Mouse (Mus musculus) CD4-positive helper T cell, adult 2 months (primary cell): ENCODE data around the gene Fam222a.
A peak's percentile ranks its signal among the peaks of the same experiment; 100 is the strongest.

Experiments used
- DNase-seq: peaks from one replicate; pipeline ENCODE4 v3.0.0-alpha.2; 2012; ENCODE audit warnings: low read depth, missing footprints, low spot score

The Fam222a gene

DNA sequence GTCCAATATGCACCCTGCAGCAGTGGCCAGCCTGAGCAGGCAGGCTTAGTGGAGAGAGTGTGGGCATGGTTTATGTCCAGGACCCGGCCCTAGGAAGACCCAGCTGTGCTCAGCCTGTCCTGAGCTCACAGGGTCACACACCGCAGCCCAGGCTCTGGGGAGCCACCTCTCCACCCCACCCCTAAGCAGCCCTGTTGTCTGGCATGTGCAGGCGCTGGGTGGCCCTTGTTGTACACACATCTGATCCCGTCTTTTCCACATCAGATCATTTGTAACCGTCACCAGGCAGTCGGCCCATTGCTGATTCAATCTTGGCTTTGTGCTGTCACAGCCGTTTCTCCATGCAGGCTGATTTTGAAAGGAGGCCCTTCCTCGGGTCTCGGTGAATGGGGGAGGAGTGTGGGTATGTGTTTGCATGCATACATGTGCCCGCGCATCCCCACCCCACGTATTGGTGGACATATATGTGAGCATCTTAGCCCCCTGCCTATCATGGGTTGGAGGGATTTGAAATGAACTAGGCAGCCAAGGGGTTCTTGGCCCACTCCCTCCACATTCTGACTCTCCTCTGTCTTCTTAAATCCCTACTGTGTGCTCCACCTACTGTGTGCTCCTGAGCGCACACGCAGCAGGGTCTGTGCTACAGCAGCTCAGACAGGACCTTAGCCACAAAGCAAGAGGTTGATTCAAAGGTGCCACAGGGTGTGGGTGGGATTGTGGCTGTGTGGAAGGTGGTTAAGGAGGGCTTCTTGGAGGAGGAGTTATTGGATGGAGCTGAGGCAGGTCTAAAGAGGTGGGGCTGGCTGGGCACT is 16.7 kb downstream of the Fam222a start:
- DNase-seq, result no peak

DNA sequence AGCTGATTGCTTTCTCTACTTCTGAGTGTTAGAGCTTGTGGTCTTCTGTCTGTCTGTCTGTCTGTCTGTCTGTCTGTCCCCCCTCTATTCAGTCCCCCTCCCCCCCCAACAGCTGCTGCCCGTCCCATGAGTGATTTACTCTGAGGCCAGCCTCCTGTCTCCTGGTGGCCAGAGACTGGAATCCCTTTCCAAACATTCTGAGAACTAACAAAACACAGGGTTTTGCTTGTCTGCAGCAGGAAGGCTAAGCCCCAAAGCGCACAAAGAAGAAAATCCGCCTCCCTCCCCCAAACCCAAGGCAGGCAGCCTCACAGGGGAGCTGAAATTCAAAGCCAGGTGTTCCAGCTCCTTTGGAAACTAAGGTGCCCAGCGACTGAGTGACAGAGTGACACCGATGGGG is 17.9 kb downstream of the Fam222a start:
- DNase-seq, result no peak

DNA sequence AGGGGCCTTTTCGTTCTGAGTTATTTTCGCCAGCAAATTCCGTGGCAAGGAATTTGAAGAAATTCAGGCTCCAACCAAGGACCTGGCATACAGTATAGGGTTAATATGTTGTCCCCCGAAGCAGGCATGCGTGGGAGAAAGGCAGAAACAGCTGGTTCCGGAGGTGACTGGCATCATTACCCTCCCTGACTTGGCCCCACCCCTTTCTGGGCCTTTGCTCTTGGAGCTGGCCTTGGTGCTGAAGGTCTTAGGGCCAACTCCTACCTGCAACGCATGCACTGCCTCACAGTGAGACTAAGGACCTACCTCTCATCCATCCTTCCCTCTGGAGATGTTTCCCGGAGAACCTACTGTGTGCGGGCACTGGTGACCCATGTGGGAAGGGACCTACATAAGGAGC is 20.1 kb downstream of the Fam222a start:
- peak; percentile 59 for DNase-seq

DNA sequence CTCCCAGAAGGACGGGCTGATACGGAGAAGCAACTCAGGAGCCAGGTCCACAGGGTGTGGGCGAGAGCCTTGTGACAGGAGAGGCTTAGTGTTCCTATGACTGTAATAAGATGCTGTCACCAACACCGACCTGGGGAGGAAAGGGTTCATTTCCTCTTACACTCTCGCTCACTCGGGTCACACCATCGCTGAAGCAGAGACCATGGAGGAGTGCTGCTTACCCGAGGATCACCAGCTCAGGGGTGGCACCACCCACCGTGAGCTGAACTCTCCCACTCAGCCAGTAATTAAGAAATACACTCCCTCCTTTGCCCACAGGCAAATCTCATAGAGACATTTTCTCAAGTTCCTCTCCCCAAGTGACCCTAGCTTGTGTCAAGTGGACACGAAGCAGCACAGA is 20.6 kb downstream of the Fam222a start:
- no peak for DNase-seq

DNA sequence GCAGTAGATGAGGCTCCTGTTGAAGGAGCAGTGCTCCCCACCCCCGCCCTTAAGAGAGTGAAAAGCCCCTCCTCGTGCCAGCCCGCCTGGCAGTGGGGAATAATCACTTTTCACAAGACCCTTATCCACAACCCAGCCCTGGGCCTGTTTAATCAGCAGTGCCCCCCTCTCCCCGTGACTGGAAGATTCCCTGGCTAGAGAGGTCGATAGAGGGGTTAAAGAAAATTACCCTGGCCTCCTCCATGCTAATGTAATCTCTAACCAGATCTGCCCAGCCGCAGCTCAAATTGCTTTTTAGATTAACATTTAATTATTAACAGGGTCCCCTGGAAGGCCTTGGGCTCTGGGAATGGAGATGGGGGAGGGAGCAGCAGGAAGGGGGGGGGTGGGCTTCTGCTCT is 21.2 kb downstream of the Fam222a start:
- DNase-seq, result no peak

DNA sequence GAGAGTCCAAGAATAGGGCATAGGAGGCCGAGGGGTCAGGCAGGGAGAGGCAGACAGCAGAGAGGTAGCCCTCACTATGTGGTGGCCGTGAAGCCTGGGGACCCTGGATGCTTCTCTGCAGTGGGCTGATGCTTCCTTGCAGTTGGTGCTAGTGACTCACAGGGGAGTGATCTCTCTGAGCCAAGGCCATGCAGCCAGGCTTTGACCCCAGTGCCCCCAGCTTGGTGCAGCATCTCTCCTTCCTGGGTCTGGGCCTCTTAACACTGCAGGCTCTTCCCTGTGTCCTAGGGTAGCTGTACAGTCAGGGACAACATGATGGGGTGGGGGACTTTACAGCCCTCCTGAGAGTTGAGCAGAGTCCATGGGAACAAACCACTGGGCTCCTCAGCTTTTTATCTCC is 21.6 kb downstream of the Fam222a start:
- no peak for DNase-seq

DNA sequence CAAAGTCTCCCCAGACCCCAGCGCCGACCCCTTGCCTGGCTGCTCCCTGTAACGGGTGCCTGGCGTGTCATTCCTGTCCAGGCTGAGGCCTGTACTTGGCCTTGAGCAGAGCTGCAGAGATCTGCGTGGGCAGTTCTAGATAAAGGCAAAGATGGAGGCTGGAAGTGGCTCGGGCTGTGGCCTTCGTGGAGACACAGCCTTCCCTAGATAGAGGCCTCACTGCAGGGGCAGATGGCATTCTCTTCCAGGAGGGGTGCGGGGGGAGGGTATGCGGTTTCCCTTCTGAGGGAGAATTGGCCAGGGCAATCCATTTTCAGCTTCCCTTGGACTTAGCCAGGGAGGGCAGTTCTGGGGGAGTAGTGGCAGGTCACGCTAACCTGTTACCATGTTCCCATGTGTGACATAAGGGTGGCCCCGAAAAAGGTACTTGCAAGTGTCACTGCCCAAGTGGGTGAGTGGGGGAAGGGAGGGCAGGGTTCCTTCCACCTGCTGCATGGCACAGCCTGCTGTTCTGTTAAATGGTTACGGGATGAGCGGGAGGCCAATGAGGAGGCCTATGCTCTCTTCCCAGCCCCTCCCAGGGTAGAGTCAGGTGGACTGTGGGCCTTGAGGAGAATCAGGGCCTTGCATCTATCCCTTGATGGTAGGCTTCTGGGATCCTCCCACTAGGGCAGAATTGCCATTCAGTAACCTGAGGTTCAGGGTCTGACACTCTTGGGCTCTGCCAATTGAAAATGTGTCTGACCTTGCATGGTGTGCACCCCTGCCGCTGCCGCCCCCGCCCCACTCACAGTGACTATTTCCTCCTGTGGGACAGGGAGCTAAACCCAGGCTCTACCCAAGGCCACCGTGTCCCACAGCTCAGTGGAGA is 22.5 kb downstream of the Fam222a start:
- DNase-seq, result no peak

DNA sequence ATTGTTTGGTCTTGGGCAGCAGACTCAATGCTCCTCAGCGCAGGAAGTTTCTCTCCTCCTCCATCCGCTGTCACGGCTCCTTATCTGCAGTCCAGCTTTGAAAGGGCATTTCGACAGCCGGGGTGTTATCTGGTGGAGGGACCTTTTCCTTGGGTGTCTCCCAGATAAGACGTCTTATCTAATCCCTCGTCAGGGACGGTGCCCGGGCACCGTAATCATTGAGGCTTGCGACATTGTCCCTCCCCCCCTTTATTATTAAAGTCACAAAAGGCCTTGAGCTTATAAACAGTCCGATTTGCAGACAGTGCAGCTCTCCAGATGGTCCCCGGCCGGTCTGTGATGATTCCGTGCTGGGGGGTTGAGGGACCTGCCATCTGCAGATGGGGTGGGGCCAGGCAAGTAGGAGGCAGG is 23.3 kb downstream of the Fam222a start:
- no peak for DNase-seq

DNA sequence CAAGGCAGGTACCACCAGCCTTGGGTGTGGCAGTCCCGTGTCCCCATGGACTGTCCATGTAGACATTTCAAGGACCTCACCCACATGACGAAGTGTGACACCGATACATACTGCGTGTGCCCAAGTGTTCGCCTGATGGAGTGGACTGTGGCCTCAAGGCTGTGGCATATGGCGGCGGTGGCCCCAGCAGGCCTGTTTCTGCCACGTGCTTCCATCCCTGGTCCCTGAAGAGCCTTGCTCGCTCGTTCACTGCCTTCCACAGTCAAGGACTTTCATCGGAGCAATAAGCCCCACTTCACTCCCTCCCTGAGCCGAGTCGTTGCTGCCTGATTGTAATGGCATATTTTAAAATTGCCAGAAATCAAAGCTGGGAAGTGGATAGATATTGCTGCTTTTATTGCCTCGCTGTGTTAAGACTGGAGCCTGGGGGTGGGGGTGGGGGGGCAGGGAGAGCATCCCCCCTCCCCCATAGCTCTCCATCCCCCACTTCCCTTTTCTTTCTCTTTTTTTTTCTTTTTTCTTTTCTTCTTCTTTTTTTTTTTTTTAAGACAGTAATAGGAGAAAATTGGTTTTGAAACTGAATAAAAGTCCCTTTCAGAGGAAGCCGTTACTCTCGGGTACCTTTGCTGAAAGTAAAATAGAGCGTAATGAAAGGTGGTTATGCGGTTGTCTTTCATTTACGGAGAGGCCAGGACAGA is 24.8 kb downstream of the Fam222a start:
- DNase-seq, result no peak

DNA sequence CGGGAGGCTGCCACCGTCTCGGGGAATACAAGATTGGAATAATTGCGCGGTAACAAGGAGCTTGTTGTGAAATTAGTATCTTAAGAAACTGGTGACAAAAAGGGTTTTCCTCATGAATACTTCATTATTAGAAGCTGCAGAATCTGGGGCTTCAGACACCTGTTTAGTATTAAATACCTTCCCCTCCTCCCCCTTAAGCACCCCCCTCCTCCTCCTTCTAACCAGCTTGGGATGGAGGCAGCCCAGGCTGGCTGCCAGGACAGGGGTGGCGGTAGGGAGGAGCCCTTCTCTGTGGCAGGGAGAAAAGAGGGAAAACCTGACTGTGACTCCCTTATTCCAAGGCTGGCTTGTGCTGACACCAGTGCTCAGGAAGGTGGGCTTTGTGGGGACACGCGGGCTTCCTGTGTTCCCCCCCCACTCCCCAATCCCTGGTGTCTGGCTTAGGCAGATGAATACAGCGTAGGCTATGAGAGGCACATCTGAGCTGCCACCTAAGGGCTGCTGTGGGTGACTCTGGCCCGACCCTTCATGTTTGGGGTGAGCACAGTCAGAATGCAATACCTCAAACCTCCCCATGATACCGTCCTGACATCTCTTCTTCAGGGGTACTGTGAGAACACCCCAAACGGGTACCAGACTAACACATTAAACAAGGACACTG is 25.5 kb downstream of the Fam222a start:
- no peak for DNase-seq

DNA sequence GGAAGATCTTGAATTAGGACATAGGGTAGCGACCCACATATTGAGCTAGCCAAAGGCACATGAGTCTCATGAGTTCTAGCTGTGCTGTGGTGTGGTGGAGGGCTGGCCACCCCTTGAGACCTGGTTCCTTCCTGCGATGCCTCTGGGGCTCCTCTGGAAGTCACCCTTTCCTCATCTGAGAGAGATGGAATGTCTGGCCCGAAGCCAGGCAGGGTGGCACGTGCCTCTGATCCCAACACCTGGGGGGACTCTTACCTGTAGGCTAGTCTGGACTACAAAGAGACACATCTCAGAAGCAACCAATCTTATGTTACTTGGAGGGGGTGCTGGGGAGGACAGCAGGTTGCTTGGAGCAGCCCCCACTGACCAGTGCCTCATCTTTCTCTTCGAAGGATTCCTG is 26.1 kb downstream of the Fam222a start:
- DNase-seq, result no peak

DNA sequence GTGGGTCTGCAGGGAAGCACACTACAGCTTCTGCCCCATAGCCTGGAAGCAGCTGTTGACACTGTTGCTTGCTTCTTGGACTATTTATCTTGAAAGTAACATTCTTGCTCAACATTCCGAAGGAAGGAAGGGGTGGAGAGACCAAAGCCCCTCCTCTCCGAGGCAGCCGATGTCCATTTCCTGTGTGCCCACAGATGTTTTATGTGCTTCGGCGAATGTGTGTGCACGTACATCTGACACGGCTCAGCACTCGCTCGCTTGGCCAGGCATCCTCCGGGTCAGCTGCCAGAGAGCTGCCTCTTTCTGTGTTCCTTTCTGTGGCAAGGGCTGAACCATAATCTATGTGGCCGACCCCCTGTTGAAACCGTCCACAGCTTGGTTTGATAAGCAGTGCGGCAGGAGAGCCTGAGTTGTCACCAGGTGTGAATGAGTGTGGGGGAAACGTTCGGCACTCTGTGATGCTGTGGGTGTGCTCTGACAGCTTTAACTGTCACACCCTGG is 27.0 kb downstream of the Fam222a start:
- peak; percentile 40 for DNase-seq

DNA sequence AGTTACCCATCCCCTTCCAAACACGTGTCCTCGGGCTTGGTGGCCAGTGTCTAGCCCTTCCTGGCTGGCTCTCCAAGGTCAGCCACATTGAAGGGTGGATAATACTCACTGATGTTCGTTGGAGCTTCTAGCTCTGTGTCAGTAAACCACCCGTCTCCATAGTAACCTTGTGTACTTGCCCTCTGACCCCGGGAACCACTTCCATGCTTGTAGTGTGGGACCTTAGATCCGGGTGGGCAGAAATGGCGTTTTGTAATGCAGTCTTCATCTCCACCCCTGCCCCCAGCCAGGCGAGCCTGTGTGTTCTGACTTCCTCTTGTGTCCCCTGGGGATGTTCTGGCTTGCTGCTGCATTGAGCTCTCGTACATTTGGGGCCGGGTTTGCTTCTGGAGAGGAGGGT is 28.8 kb downstream of the Fam222a start:
- DNase-seq, result no peak

DNA sequence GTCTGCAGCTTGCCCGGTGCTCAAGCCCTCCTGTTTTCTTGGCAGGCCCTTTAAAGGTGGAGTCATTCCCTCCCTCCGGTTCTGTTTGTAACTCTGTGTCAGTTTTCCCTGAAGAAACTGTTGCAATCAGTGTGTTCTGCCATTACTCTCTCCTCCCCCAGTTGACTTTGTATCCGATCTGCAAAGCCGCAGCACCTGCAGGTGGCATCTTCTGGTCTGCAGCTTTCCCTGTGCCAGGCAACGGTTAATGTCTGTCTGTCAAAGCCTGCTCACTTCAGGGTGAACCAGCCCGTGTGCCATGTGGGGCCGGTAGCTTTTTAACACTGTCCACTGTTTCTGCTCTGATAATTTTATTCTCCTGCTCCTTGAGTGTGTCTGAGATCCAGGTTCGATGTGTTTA is 29.4 kb downstream of the Fam222a start:
- DNase-seq, result no peak

DNA sequence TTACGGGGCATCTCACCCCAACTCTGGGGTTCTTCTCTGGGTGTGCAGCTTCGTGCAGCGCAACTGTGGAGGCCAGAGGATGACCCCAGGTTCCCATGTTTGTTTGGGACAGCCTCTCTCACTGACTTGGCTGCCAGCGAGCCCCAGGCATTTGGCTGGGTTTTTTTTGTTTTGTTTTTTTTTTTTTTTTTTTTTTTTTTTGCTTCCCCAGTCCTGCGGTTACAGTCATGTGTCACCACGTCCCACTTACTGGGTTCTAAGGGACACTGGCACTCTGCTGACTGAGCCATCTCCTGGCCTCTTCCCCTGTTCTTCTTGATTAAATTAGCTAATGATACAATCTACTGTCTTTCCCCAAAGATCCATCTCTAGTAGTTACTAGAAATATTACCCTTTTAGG is 29.8 kb downstream of the Fam222a start:
- no peak for DNase-seq

DNA sequence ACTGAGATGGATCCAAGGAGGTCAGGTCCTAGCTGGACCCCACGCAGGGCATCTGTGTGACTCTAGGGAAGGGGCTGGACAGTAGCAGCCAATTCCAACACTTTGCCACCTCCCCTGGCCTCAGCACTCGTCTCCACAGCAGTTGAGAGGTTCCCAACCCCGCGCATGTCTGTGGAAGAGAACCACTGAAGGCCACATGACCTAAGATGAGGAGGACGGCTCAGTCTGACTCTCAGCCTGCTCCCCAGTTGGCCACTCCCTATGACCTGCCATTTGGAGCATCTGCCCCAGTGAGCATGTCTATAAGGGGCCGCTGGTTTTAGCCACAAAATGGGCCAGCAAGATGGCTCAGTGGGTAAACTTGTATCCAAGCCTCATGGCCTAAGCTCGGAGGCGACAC is 34.2 kb downstream of the Fam222a start:
- no peak for DNase-seq

DNA sequence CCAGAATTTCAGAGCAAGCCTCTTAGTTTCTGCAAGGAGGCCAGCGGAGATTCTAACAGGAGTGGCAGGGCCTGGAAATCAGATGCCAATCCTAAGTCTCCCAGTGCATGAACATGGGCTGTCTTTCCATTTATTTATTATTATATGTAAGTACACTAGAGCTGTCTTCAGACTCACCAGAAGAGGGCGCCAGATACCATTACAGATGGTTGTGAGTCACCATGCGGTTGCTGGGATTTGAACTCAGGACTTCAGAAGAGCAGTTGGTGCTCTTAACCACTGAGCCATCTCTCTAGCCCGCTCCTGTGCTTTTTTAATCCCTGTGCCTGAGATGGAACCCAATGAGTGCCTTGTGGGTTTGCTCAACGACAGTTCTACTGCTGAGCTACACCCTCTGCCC is 36.2 kb downstream of the Fam222a start:
- DNase-seq, result peak; percentile 30

DNA sequence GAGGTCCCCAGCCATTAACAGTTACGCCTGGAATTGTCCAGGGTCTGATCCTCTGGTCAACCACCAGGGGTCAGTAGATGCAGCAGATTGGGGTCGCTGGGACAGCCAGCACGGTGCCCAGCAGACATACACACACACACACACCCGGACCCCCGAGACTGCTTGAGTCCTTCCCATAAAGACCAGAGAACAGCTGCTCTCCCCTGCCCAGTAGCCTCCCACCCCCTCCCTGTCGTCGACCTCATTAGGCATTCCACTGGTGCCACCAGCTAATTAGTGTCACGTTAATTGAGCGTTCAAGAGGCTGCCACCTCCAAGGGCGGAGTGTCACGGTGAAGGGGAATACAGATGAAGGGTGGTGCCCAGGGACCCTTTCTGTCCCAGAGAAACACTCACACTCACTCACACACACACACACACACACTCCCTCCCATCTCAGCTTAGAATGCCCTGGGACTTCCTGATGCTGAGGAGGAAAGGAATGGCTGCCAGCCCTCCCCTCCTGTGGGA is 37.0 kb downstream of the Fam222a start:
- DNase-seq, result no peak

DNA sequence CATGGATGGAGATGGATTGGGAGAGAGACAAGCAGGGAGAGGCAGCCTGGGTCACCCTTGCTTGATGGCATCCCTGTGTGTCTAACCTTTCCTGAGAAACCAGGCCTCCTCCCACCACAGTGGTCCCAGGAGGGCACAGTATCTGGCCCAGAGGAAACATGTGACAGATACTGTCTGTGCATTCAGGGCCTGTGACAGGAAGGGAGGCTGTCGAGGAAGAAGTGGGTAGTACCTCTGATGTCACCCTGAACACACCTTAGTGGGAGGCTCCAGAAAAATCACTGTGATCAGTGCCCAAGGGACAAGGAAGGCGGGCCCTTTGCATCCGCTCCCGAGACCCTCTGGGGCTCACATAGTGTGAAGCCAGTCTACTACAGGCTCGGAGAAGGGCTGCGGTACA is 38.2 kb downstream of the Fam222a start:
- DNase-seq, result no peak

DNA sequence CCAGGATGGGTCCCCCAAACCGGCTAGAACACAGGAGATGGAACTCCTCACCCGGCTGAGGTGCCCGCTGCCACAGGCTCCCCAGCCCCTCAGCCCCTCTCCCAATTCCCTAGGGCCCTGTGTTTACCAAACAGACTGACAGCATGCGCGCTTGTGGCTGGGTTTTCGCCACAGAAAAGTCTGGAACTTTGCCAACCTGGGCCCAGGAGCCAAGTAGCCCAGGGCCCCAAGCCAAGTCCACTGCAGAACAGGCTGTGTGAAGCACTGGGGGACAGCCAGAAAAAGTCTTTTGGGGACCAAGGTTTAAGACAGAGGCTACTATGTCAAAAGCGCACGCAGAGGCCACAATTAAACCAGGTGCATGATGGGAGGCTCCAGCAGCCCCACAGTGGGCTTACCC is 39.8 kb downstream of the Fam222a start:
- no peak for DNase-seq

DNA sequence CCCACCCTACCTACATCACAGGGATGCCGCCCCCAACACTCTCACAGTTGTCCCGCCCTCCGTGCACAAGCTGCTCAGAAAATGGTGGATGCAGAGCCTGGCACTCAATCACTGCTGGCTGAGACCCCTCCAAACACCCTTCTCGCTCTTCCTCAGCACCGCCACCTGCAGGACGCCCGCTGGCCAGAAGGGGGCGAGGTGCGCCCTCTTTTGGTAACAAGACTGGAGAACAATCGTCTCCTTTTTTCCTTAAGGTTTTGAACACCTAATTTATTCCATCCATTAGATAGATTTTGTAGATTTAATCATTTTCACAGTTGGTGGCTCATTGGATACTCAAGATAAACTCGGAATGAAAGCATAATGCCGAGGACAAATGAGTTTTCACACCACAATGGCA is 40.7 kb downstream of the Fam222a start:
- DNase-seq, result peak; percentile 52
